In genomic region chr19:41850021-41850718, GRCm38 (mm10) we compare ENCODE assay signal across 9 mouse cellular contexts. TPM values are rescaled to one million over a fixed set of nuclear protein-coding genes. Genes with fewer than 3 reads are reported as not detected.
DNase-seq lines count a peak whose midpoint lies in the region; ATAC-seq and TF ChIP-seq lines count a peak whose summit lies in the region.
"Had no signal": no experiment of that assay in that cellular context is flagged by ENCODE, and none has a peak within 500 bp of the region (broad histone marks: within the 10 kb centered on the region; RNA-seq: fewer than 3 reads in every experiment).

No protein-coding gene starts in this region.

- ATAC-seq in kidney, embryonic 15.5 days (replicated peaks; ENCODE audit: low FRiP score), result no peak
- ATAC-seq in hindbrain, postnatal 0 days, result no peak
- ATAC-seq in neural tube, embryonic 13.5 days (ENCODE audit: low read depth), result no peak; the same call in 1 of the 2 replicates
- ATAC-seq in CD4-positive, CD25-positive, alpha-beta regulatory T cell, adult 4 months, result no peak

- no peaks in the 10 kb centered on the region for H3K9me3 ChIP-seq in kidney, embryonic 15.5 days (replicated peaks)
- H3K9me3 ChIP-seq in forebrain, embryonic 10.5 days, result peaks cover 3% of the 10 kb centered on the region; the same call in 1 of the 2 replicates
- no peaks in the 10 kb centered on the region for H3K9me3 ChIP-seq in hindbrain, postnatal 0 days (ENCODE audit: low read length)
- H3K9me3 ChIP-seq in neural tube, embryonic 13.5 days, result no peaks in the 10 kb centered on the region

- no peak for DNase-seq in kidney, adult 8-10 months
- DNase-seq in forebrain, embryonic 10.5 days (ENCODE audit: extremely low spot score, low spot score), result no peak
- peak; percentile 28 for DNase-seq in hindbrain, postnatal 0 days (ENCODE audit: low spot score)
- DNase-seq in thymus, postnatal 14 days, result no peak
- no peak for DNase-seq in gastrocnemius, postnatal 10 days
- DNase-seq: heart, postnatal 14 days had no signal

- peak overlapping the region; percentile 88 for H3K27ac ChIP-seq in kidney, embryonic 15.5 days
- peak overlapping the region; percentile 85 for H3K27ac ChIP-seq in forebrain, embryonic 10.5 days
- H3K27ac ChIP-seq in hindbrain, postnatal 0 days, result peak overlapping the region; percentile 60; the same call in 1 of the 2 replicates
- peak overlapping the region; percentile 93 for H3K27ac ChIP-seq in neural tube, embryonic 13.5 days (replicated peaks)

- peak overlapping the region; percentile 28 for H3K4me2 ChIP-seq in kidney, embryonic 15.5 days
- H3K4me2 ChIP-seq in hindbrain, postnatal 0 days (ENCODE audit: low read depth, low read length), result 0 out of 2 replicates have a peak overlapping the region, but pooled peaks have one; percentile 8
- H3K4me2 ChIP-seq in neural tube, embryonic 13.5 days, result peak overlapping the region; percentile 34

- H3K9ac ChIP-seq in kidney, embryonic 15.5 days, result no peak overlapping the region
- no peak overlapping the region for H3K9ac ChIP-seq in hindbrain, postnatal 0 days (replicated peaks; ENCODE audit: low read length)
- H3K9ac ChIP-seq in neural tube, embryonic 13.5 days, result peak overlapping the region; percentile 51; the same call in 1 of the 2 replicates

- no peak for TF ChIP-seq CTCF in hindbrain, postnatal 0 days (IDR thresholded peaks at IDR 0.05; ENCODE audit: low read depth)

- 20% methylated on average over 6 of the region's 6 CpGs for WGBS in kidney, embryonic 15.5 days
- 15% methylated on average over 6 of the region's 6 CpGs for WGBS in forebrain, embryonic 10.5 days
- WGBS in hindbrain, postnatal 0 days, result 18% methylated on average over 6 of the region's 6 CpGs
- WGBS in neural tube, embryonic 13.5 days, result 9% methylated on average over 6 of the region's 6 CpGs

- H3K27me3 ChIP-seq in kidney, embryonic 15.5 days, result peaks cover 3% of the 10 kb centered on the region
- peaks cover 12% of the 10 kb centered on the region for H3K27me3 ChIP-seq in forebrain, embryonic 10.5 days (ENCODE audit: poor library complexity, severe bottlenecking)
- no peaks in the 10 kb centered on the region for H3K27me3 ChIP-seq in hindbrain, postnatal 0 days (ENCODE audit: insufficient read depth, low read length)
- H3K27me3 ChIP-seq in neural tube, embryonic 13.5 days, result no peaks in the 10 kb centered on the region

- no peak overlapping the region for H3K4me3 ChIP-seq in kidney, embryonic 15.5 days (replicated peaks)
- peak overlapping the region; percentile 39 for H3K4me3 ChIP-seq in forebrain, embryonic 10.5 days
- H3K4me3 ChIP-seq in hindbrain, postnatal 0 days (ENCODE audit: low read length), result no peak overlapping the region
- 0 out of 2 replicates have a peak overlapping the region, but pooled peaks have one; percentile 2 for H3K4me3 ChIP-seq in neural tube, embryonic 13.5 days

- H3K4me1 ChIP-seq in kidney, embryonic 15.5 days, result peaks cover 38% of the 10 kb centered on the region
- peaks cover 47% of the 10 kb centered on the region for H3K4me1 ChIP-seq in forebrain, embryonic 10.5 days
- no peaks in the 10 kb centered on the region for H3K4me1 ChIP-seq in hindbrain, postnatal 0 days (ENCODE audit: insufficient read depth, low read length)
- peaks cover 46% of the 10 kb centered on the region for H3K4me1 ChIP-seq in neural tube, embryonic 13.5 days (replicated peaks)

- no peaks in the 10 kb centered on the region for H3K36me3 ChIP-seq in kidney, embryonic 15.5 days
- H3K36me3 ChIP-seq in forebrain, embryonic 10.5 days (replicated peaks), result no peaks in the 10 kb centered on the region
- no peaks in the 10 kb centered on the region for H3K36me3 ChIP-seq in hindbrain, postnatal 0 days (ENCODE audit: insufficient read depth, low read length)
- no peaks in the 10 kb centered on the region for H3K36me3 ChIP-seq in neural tube, embryonic 13.5 days

RNA-seq across cellular contexts. Expression of gene Frat2, which starts 2.2 kb away (rescaled TPM):
- 4.8 and 5.9 TPM in 2 replicates for polyA plus RNA-seq in kidney, embryonic 15.5 days (2015; fragmentation: Nextera tagmentation; extraction: Ambion mirVana)
- 5.4 and 5.5 TPM in 2 replicates for polyA plus RNA-seq in forebrain, embryonic 10.5 days (2016; fragmentation: Nextera tagmentation; extraction: Ambion mirVana)
- 9.0 and 13.2 TPM in 2 replicates for total RNA-seq in hindbrain, postnatal 0 days (2014; rRNA removed)
- polyA plus RNA-seq in hindbrain, postnatal 0 days (2015; fragmentation: Nextera tagmentation; extraction: Ambion mirVana), result 5.8 and 7.3 TPM in 2 replicates
- 10.2 and 11.7 TPM in 2 replicates for polyA plus RNA-seq in neural tube, embryonic 13.5 days (2015; fragmentation: Nextera tagmentation; extraction: Ambion mirVana)
- 1 to 10 TPM in 1 of 2 experiments, under 1 TPM in 1; 0.75 to 1.9 TPM for polyA plus RNA-seq in CD4-positive, CD25-positive, alpha-beta regulatory T cell, adult 4 months (2017; shearing (Covaris generic))
- total RNA-seq in gastrocnemius, postnatal 10 days (2021), result 10 to 100 TPM; 17.3 to 23.7 TPM

RNA-seq across cellular contexts. Expression of gene Frat1, which starts 20.4 kb away (rescaled TPM):
- polyA plus RNA-seq in kidney, embryonic 15.5 days (2015; fragmentation: Nextera tagmentation; extraction: Ambion mirVana), result 5.6 and 6.3 TPM in 2 replicates
- 10.9 and 11.8 TPM in 2 replicates for polyA plus RNA-seq in forebrain, embryonic 10.5 days (2016; fragmentation: Nextera tagmentation; extraction: Ambion mirVana)
- 26.6 and 33.8 TPM in 2 replicates for total RNA-seq in hindbrain, postnatal 0 days (2014; rRNA removed)
- polyA plus RNA-seq in hindbrain, postnatal 0 days (2015; fragmentation: Nextera tagmentation; extraction: Ambion mirVana), result 24.4 and 27.0 TPM in 2 replicates
- polyA plus RNA-seq in neural tube, embryonic 13.5 days (2015; fragmentation: Nextera tagmentation; extraction: Ambion mirVana), result 22.0 and 24.8 TPM in 2 replicates
- polyA plus RNA-seq in CD4-positive, CD25-positive, alpha-beta regulatory T cell, adult 4 months (2017; shearing (Covaris generic)), result 10 to 100 TPM; 24.5 to 30.3 TPM
- total RNA-seq in gastrocnemius, postnatal 10 days (2021), result 1 to 10 TPM; 5.6 to 6.1 TPM

RNA-seq across cellular contexts. Expression of gene Rrp12, which starts 45.8 kb away (rescaled TPM):
- polyA plus RNA-seq in kidney, embryonic 15.5 days (2015; fragmentation: Nextera tagmentation; extraction: Ambion mirVana), result 17.8 and 18.8 TPM in 2 replicates
- polyA plus RNA-seq in forebrain, embryonic 10.5 days (2016; fragmentation: Nextera tagmentation; extraction: Ambion mirVana), result 43.8 and 43.9 TPM in 2 replicates
- 19.2 and 21.9 TPM in 2 replicates for total RNA-seq in hindbrain, postnatal 0 days (2014; rRNA removed)
- 11.9 and 12.3 TPM in 2 replicates for polyA plus RNA-seq in hindbrain, postnatal 0 days (2015; fragmentation: Nextera tagmentation; extraction: Ambion mirVana)
- 15.4 and 15.6 TPM in 2 replicates for polyA plus RNA-seq in neural tube, embryonic 13.5 days (2015; fragmentation: Nextera tagmentation; extraction: Ambion mirVana)
- polyA plus RNA-seq in CD4-positive, CD25-positive, alpha-beta regulatory T cell, adult 4 months (2017; shearing (Covaris generic)), result 10 to 100 TPM in 1 of 2 experiments, 1 to 10 TPM in 1; 7.2 to 17.3 TPM
- total RNA-seq in gastrocnemius, postnatal 10 days (2021), result 10 to 100 TPM; 27.6 to 28.4 TPM

RNA-seq across cellular contexts. Expression of gene Arhgap19, which starts 48.3 kb away (rescaled TPM):
- 29.7 and 29.9 TPM in 2 replicates for polyA plus RNA-seq in kidney, embryonic 15.5 days (2015; fragmentation: Nextera tagmentation; extraction: Ambion mirVana)
- polyA plus RNA-seq in forebrain, embryonic 10.5 days (2016; fragmentation: Nextera tagmentation; extraction: Ambion mirVana), result 49.7 and 50.9 TPM in 2 replicates
- total RNA-seq in hindbrain, postnatal 0 days (2014; rRNA removed), result 5.4 and 5.5 TPM in 2 replicates
- polyA plus RNA-seq in hindbrain, postnatal 0 days (2015; fragmentation: Nextera tagmentation; extraction: Ambion mirVana), result 3.9 and 4.4 TPM in 2 replicates
- 6.2 and 7.6 TPM in 2 replicates for polyA plus RNA-seq in neural tube, embryonic 13.5 days (2015; fragmentation: Nextera tagmentation; extraction: Ambion mirVana)
- polyA plus RNA-seq in CD4-positive, CD25-positive, alpha-beta regulatory T cell, adult 4 months (2017; shearing (Covaris generic)), result 1 to 10 TPM; 3.0 to 5.9 TPM
- 10 to 100 TPM in 1 of 2 experiments, 1 to 10 TPM in 1; 9.5 to 11.6 TPM for total RNA-seq in gastrocnemius, postnatal 10 days (2021)

Comparison
In these comparisons a context has a peak if more than half of its experiments do, and no peak if none do; other contexts are left out.
1. H3K4me3 ChIP-seq: peak in forebrain, embryonic 10.5 days (single experiment) and neural tube, embryonic 13.5 days (single experiment); none in kidney, embryonic 15.5 days (single experiment) and hindbrain, postnatal 0 days (single experiment).
2. Peak in every context shown above with its lines, with median percentiles within 50 percentile points of each other: H3K27ac ChIP-seq and H3K4me2 ChIP-seq.